27 mouse cellular contexts compared by ENCODE assay signal in the genomic region with DNA sequence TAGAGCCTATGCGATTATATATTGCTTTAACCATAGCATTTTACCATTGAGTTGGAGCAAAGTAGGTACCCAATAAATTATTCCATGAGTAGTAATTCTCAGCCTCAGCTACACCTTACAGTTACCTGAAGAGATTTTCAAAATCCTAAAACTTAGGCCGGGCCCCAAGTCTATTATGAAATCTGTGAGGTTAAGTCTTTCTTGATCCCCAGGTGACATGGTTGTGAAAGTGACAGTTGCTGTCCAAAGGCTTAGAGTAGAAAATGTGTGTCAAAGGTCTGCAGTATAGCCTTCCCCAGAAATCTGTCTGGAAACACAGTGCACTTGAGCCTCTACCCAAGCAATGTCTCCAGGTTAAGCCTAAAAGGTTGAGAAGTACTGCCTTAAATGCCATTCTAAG.
"Had no signal": no experiment of that assay in that cellular context is flagged by ENCODE, and none has a peak within 500 bp of the region (broad histone marks: within the 10 kb centered on the region; RNA-seq: fewer than 3 reads in every experiment).

No protein-coding gene starts in this region.

- H3K9ac ChIP-seq: heart, embryonic 13.5 days; heart, embryonic 15.5 days; hindbrain, embryonic 12.5 days; hindbrain, embryonic 15.5 days; kidney, embryonic 15.5 days; limb, embryonic 13.5 days; limb, embryonic 15.5 days; liver, embryonic 12.5 days; liver, embryonic 14.5 days had no signal

- DNase-seq: gastrocnemius, adult 2 months; gastrocnemius, postnatal 10 days; gastrocnemius, postnatal 25 days; heart, adult 11 months; heart, adult 2 months; heart, postnatal 14 days; heart, postnatal 36 days; kidney, adult 11 months; kidney, adult 2 months; kidney, adult 9 months; kidney, postnatal 14 days; kidney, postnatal 36 days; layer of hippocampus, adult 9-11 months; layer of hippocampus, postnatal 36 days; left cerebral cortex, postnatal 4 days had no signal

- H3K36me3 ChIP-seq: heart, embryonic 13.5 days; heart, embryonic 15.5 days; hindbrain, embryonic 10.5 days; hindbrain, embryonic 12.5 days; hindbrain, embryonic 15.5 days; kidney, embryonic 15.5 days; limb, embryonic 13.5 days; limb, embryonic 15.5 days; liver, embryonic 12.5 days had no signal

- H3K27me3 ChIP-seq: heart, embryonic 13.5 days; heart, embryonic 15.5 days; hindbrain, embryonic 12.5 days; hindbrain, embryonic 15.5 days; kidney, embryonic 15.5 days; limb, embryonic 13.5 days; limb, embryonic 15.5 days; liver, embryonic 12.5 days had no signal

- H3K4me3 ChIP-seq: gastrocnemius, adult 2 months; heart, adult 2 months; heart, embryonic 13.5 days; heart, embryonic 15.5 days; hindbrain, embryonic 10.5 days; hindbrain, embryonic 12.5 days; hindbrain, embryonic 15.5 days; kidney, embryonic 15.5 days; limb, embryonic 13.5 days; limb, embryonic 15.5 days; liver, embryonic 12.5 days had no signal

- H3K27ac ChIP-seq: gastrocnemius, adult 2 months; heart, adult 2 months; heart, embryonic 13.5 days; heart, embryonic 15.5 days; hindbrain, embryonic 10.5 days; hindbrain, embryonic 12.5 days; hindbrain, embryonic 15.5 days; hindbrain, postnatal 0 days; kidney, embryonic 15.5 days; kidney, postnatal 0 days; limb, embryonic 13.5 days; limb, embryonic 15.5 days; liver, embryonic 12.5 days; liver, embryonic 14.5 days had no signal

- H3K4me1 ChIP-seq: heart, embryonic 13.5 days; heart, embryonic 15.5 days; hindbrain, embryonic 12.5 days; hindbrain, embryonic 15.5 days; kidney, embryonic 15.5 days; limb, embryonic 13.5 days; limb, embryonic 15.5 days; liver, embryonic 12.5 days had no signal
